Mouse (Mus musculus): ENCODE results near the gene Cpne7. TPM values are rescaled to one million over a fixed set of nuclear protein-coding genes. Genes with fewer than 3 reads are reported as not detected.

Gene Cpne7
- polyA plus RNA-seq, 2 experiments = 0.50 to 3.0 TPM

GRCm38 (mm10) chr8:123141741-123142462 is 24.7 kb downstream of the Cpne7 start:
- WGBS = 54% methylated on average over 14 of the region's 14 CpGs
- peak overlapping the region; percentile 70 for H3K27ac ChIP-seq (replicated peaks; ENCODE audit: low read depth, low read length)
- TF ChIP-seq POLR2A (IDR thresholded peaks at IDR 0.05; ENCODE audit: borderline replicate concordance, extremely low read depth, insufficient read depth, insufficient read length) = no peak
- no peaks in the 10 kb centered on the region for H3K36me3 ChIP-seq (ENCODE audit: control insufficient read depth, insufficient read depth, low read length)
- no peak overlapping the region for H3K4me3 ChIP-seq (replicated peaks; ENCODE audit: low read length)
- peaks cover 27% of the 10 kb centered on the region for H3K4me1 ChIP-seq (ENCODE audit: control insufficient read depth, insufficient read depth, low read length)
- no peaks in the 10 kb centered on the region for H3K27me3 ChIP-seq (ENCODE audit: control insufficient read depth, insufficient read depth, low read length)
- ATAC-seq (ENCODE audit: low FRiP score, low read depth) = peak; percentile 36
- peak; percentile 95 for DNase-seq (ENCODE audit: low spot score)
- H3K4me2 ChIP-seq (replicated peaks; ENCODE audit: low read depth, low read length, severe bottlenecking) = no peak overlapping the region
- no peaks in the 10 kb centered on the region for H3K9me3 ChIP-seq (ENCODE audit: control insufficient read depth, low read length)
- H3K9ac ChIP-seq (ENCODE audit: low read depth, low read length, severe bottlenecking) = no peak overlapping the region

DNA sequence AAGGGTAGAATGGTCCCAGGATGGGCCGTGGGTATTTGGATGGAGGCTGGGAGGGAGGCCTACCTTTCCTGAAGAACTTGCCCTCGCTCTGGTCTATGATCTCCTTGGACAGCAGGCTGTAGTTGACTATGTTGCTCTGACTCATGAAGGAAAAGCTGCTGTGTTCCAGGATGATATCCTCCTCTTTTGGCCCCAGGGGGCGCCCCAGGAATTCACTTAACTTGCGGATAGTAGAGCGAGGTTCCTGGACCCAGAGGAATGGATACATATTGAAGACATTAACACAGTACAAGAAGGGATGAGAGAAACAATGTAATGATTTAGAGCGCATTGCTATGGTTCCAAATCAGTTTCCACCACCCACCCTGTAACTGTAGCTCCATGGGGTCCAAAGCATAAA is 28.1 kb downstream of the Cpne7 start:
- peak; percentile 48 for DNase-seq (ENCODE audit: low spot score)
- H3K9me3 ChIP-seq (ENCODE audit: control insufficient read depth, low read length) = no peaks in the 10 kb centered on the region
- H3K4me2 ChIP-seq (replicated peaks; ENCODE audit: low read depth, low read length, severe bottlenecking) = no peak overlapping the region
- H3K4me1 ChIP-seq (ENCODE audit: control insufficient read depth, insufficient read depth, low read length) = peaks cover 9% of the 10 kb centered on the region
- H3K4me3 ChIP-seq (replicated peaks; ENCODE audit: low read length) = no peak overlapping the region
- no peak overlapping the region for H3K9ac ChIP-seq (ENCODE audit: low read depth, low read length, severe bottlenecking)
- 52% methylated on average over 6 of the region's 6 CpGs for WGBS
- H3K36me3 ChIP-seq (ENCODE audit: control insufficient read depth, insufficient read depth, low read length) = no peaks in the 10 kb centered on the region
- TF ChIP-seq POLR2A (IDR thresholded peaks at IDR 0.05; ENCODE audit: borderline replicate concordance, extremely low read depth, insufficient read depth, insufficient read length) = no peak
- ATAC-seq (ENCODE audit: low FRiP score, low read depth) = no peak
- no peaks in the 10 kb centered on the region for H3K27me3 ChIP-seq (ENCODE audit: control insufficient read depth, insufficient read depth, low read length)
- H3K27ac ChIP-seq (replicated peaks; ENCODE audit: low read depth, low read length) = no peak overlapping the region

DNA sequence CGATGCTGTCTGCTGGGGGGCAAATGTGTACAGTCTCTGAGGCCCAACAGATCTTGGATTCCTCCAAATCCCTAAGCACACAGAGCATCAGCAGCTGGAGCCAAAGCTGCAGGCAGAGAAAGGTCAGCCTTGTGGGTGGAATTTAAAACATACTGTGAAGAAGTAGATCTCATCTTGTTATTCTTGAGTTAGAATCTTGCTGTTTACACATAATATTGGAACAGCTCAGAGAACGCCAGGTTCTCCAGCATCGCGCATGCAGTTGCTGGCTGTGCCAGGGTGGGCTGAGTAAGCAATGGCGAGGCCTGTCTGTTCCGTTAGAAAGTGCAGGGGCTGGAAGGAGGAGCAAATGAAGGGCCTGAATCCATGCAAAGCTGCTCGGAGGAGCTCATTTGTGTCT is 29.2 kb downstream of the Cpne7 start:
- Histone ChIP-seq H3K36me3 (ENCODE audit: control insufficient read depth, insufficient read depth, low read length) (no peaks in the 10 kb centered on the region), H3K9me3 (ENCODE audit: control insufficient read depth, low read length) (no peaks in the 10 kb centered on the region), H3K4me2 (replicated peaks; ENCODE audit: low read depth, low read length, severe bottlenecking) (no peak overlapping the region), H3K4me3 (replicated peaks; ENCODE audit: low read length) (no peak overlapping the region), H3K27me3 (ENCODE audit: control insufficient read depth, insufficient read depth, low read length) (no peaks in the 10 kb centered on the region), H3K4me1 (ENCODE audit: control insufficient read depth, insufficient read depth, low read length) (peaks cover 9% of the 10 kb centered on the region), H3K27ac (replicated peaks; ENCODE audit: low read depth, low read length) (no peak overlapping the region), H3K9ac (ENCODE audit: low read depth, low read length, severe bottlenecking) (no peak overlapping the region)
- 82% methylated on average over 7 of the region's 7 CpGs for WGBS
- ATAC-seq (ENCODE audit: low FRiP score, low read depth) (no peak), DNase-seq (ENCODE audit: low spot score) (no peak)
- TF ChIP-seq POLR2A (IDR thresholded peaks at IDR 0.05; ENCODE audit: borderline replicate concordance, extremely low read depth, insufficient read depth, insufficient read length) = no peak

DNA sequence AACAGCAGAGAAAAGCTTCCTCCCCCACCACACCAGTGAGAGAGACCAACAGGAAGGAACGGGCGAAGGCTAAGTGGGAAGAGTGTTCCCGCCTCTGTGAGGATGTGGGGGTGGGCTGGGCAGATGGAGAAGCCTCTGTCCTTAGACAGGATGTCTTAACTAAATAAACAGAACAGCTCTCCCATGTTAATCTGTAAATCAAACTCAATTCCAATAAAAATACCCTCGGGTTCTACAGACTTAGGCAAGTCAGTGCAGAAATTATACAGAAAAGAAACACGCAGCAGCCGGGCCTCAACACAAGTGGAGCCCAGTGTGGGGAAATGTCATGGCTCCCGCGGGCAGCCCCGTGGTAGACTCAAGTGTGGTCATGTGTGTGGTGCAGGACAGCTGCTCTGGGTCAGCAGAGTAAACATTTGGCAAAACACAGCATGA is 33.6 kb downstream of the Cpne7 start:
- Histone ChIP-seq H3K4me1 (ENCODE audit: control insufficient read depth, insufficient read depth, low read length) (no peaks in the 10 kb centered on the region), H3K27me3 (ENCODE audit: control insufficient read depth, insufficient read depth, low read length) (no peaks in the 10 kb centered on the region), H3K9me3 (ENCODE audit: control insufficient read depth, low read length) (no peaks in the 10 kb centered on the region), H3K36me3 (ENCODE audit: control insufficient read depth, insufficient read depth, low read length) (no peaks in the 10 kb centered on the region), H3K27ac (replicated peaks; ENCODE audit: low read depth, low read length) (no peak overlapping the region), H3K4me3 (replicated peaks; ENCODE audit: low read length) (no peak overlapping the region), H3K9ac (ENCODE audit: low read depth, low read length, severe bottlenecking) (no peak overlapping the region), H3K4me2 (replicated peaks; ENCODE audit: low read depth, low read length, severe bottlenecking) (no peak overlapping the region)
- DNase-seq (ENCODE audit: low spot score) = no peak
- WGBS = 65% methylated on average over 9 of the region's 9 CpGs
- no peak for TF ChIP-seq POLR2A (IDR thresholded peaks at IDR 0.05; ENCODE audit: borderline replicate concordance, extremely low read depth, insufficient read depth, insufficient read length)
- ATAC-seq (ENCODE audit: low FRiP score, low read depth) = no peak

DNA sequence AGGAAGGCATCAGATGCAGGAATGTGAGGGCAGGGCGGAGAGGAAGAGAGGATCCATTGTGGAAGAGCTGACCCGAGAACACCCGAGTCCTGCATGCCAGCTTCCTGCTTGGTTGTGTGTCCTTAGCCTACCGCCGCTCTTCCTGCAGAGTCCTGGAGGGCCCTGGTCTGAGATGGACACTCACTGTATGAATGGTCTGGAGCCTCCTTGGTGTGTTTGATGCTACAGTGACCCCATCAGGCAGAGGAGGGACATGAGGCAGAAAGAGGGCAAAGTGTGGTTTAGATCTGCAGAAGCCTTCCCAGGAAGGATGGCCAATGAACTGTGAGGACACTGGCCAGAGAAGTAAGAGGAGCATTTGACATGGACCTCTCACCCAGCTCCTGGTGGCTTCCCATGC is 38.0 kb downstream of the Cpne7 start:
- DNase-seq (ENCODE audit: low spot score) (no peak), ATAC-seq (ENCODE audit: low FRiP score, low read depth) (no peak)
- Histone ChIP-seq H3K9me3 (ENCODE audit: control insufficient read depth, low read length) (no peaks in the 10 kb centered on the region), H3K27ac (replicated peaks; ENCODE audit: low read depth, low read length) (no peak overlapping the region), H3K4me3 (replicated peaks; ENCODE audit: low read length) (no peak overlapping the region), H3K27me3 (ENCODE audit: control insufficient read depth, insufficient read depth, low read length) (no peaks in the 10 kb centered on the region), H3K9ac (ENCODE audit: low read depth, low read length, severe bottlenecking) (no peak overlapping the region), H3K4me2 (replicated peaks; ENCODE audit: low read depth, low read length, severe bottlenecking) (no peak overlapping the region), H3K4me1 (ENCODE audit: control insufficient read depth, insufficient read depth, low read length) (peaks cover 13% of the 10 kb centered on the region), H3K36me3 (ENCODE audit: control insufficient read depth, insufficient read depth, low read length) (no peaks in the 10 kb centered on the region)
- TF ChIP-seq POLR2A (IDR thresholded peaks at IDR 0.05; ENCODE audit: borderline replicate concordance, extremely low read depth, insufficient read depth, insufficient read length) = no peak
- WGBS = 81% methylated on average over 5 of the region's 5 CpGs

Data from limb, embryonic 14.5 days (tissue).